Mouse (Mus musculus) heart, embryonic 15.5 days (tissue): ENCODE results near the gene Phf2. TPM values are rescaled to one million over a fixed set of nuclear protein-coding genes. Genes with fewer than 3 reads are reported as not detected.
A peak's percentile ranks its signal among the peaks of the same experiment; 100 is the strongest.

Source experiments
- ATAC-seq: fragments of 200-750 bp; cut with Nextera tagmentation; replicated peaks from 2 replicates; pipeline ENCODE4 v1.8.0; 2017; ENCODE audit warnings: low read depth, moderate TSS enrichment; ENCODE audit not compliant: insufficient number of reproducible peaks, insufficient read depth, low FRiP score
- H3K27ac ChIP-seq: fragments of 300-500 bp; sonication (generic); 2 replicates; pipeline ENCODE4 v1.5.1; 2015; ENCODE audit warnings: mild to moderate bottlenecking, inconsistent platforms
- H3K27me3 ChIP-seq: fragments of 300-500 bp; sonication (generic); 2 replicates; pipeline ENCODE4 v1.6.1; 2015; ENCODE audit warnings: inconsistent platforms
- H3K36me3 ChIP-seq: fragments of 300-500 bp; sonication (generic); 2 replicates; pipeline ENCODE4 v1.6.1; 2015; ENCODE audit warnings: mild to moderate bottlenecking, inconsistent platforms
- H3K4me1 ChIP-seq: fragments of 300-500 bp; sonication (generic); replicated peaks from 2 replicates; pipeline ENCODE4 v1.6.1; 2015; ENCODE audit warnings: inconsistent platforms
- H3K4me2 ChIP-seq: fragments of 300-500 bp; sonication (generic); 2 replicates; pipeline ENCODE4 v1.6.1; 2015; ENCODE audit warnings: inconsistent platforms, mild to moderate bottlenecking, moderate library complexity
- H3K4me3 ChIP-seq: fragments of 300-500 bp; sonication (generic); 2 replicates; pipeline ENCODE4 v1.5.1; 2015; ENCODE audit warnings: mild to moderate bottlenecking, inconsistent platforms
- H3K9ac ChIP-seq: fragments of 300-500 bp; sonication (generic); 2 replicates; pipeline ENCODE4 v1.6.1; 2015; ENCODE audit warnings: mild to moderate bottlenecking, inconsistent platforms
- H3K9me3 ChIP-seq: fragments of 300-500 bp; sonication (generic); replicated peaks from 2 replicates; pipeline ENCODE4 v1.6.1; 2016; ENCODE audit warnings: inconsistent platforms
- WGBS: fragments of 180-500 bp; shearing (Covaris S2); methylation state at CpG from one replicate; pipeline ENCODE4 v1.1.7; 2015; ENCODE audit warnings: mixed read lengths; 5-methylcytosine and 5-hydroxymethylcytosine counted together
- polyA plus RNA-seq: library from polyadenylated mRNA; unstranded; fragments of >200 nt; fragmentation: Nextera tagmentation; extraction: Ambion mirVana; gene quantifications from 2 replicates; pipeline ENCODE4 v1.2.1, GENCODE M21; 2015

The Phf2 gene
- polyA plus RNA-seq, 1 experiment from 2014 or later: 3.4 TPM

GRCm38 (mm10) chr13:48872726-48873125 lies 1.8 kb upstream of the Phf2 start:
- ATAC-seq: no peak
- Histone ChIP-seq H3K9me3 (no peaks in the 10 kb centered on the region), H3K36me3 (no peaks in the 10 kb centered on the region), H3K27me3 (no peaks in the 10 kb centered on the region), H3K4me3 (no peak overlapping the region), H3K27ac (no peak overlapping the region), H3K9ac (no peak overlapping the region), H3K4me1 (peaks cover 48% of the 10 kb centered on the region), H3K4me2 (no peak overlapping the region)
- 65% methylated on average over 5 of the region's 5 CpGs for whole genome bisulfite sequencing

GRCm38 (mm10) chr13:48871887-48872606 lies 1.1 kb upstream of the Phf2 start:
- Histone ChIP-seq H3K27ac (no peak overlapping the region), H3K4me1 (peaks cover 53% of the 10 kb centered on the region), H3K27me3 (no peaks in the 10 kb centered on the region), H3K36me3 (no peaks in the 10 kb centered on the region), H3K9ac (peak overlapping the region; percentile 98), H3K4me2 (peak overlapping the region; percentile 77), H3K9me3 (no peaks in the 10 kb centered on the region), H3K4me3 (peak overlapping the region; percentile 91)
- 69% methylated on average over 7 of the region's 7 CpGs for WGBS
- no peak for ATAC-seq

GRCm38 (mm10) chr13:48869950-48870770 lies 759 bp downstream of the Phf2 start:
- Histone ChIP-seq H3K27me3 (no peaks in the 10 kb centered on the region), H3K4me2 (peak overlapping the region; percentile 77), H3K9ac (peak overlapping the region; percentile 98), H3K4me3 (peak overlapping the region; percentile 91), H3K27ac (peak overlapping the region; percentile 84), H3K9me3 (no peaks in the 10 kb centered on the region), H3K36me3 (no peaks in the 10 kb centered on the region), H3K4me1 (peaks cover 58% of the 10 kb centered on the region)
- ATAC-seq: peak; percentile 24; the same call in 1 of the 2 replicates
- WGBS: under 1% methylated on average over 99 of the region's 102 CpGs

- Histone ChIP-seq H3K4me1 (peaks cover 58% of the 10 kb centered on the region), H3K4me3 (peak overlapping the region; percentile 91), H3K9me3 (no peaks in the 10 kb centered on the region), H3K27ac (peak overlapping the region; percentile 84), H3K27me3 (no peaks in the 10 kb centered on the region), H3K36me3 (no peaks in the 10 kb centered on the region), H3K9ac (peak overlapping the region; percentile 98), H3K4me2 (peak overlapping the region; percentile 77)
- ATAC-seq: no peak
- 13% methylated on average over 5 of the region's 5 CpGs for WGBS
Observed at GRCm38 (mm10) chr13:48869600-48869949, 1.3 kb downstream of the Phf2 start.

- Histone ChIP-seq H3K27ac (peak overlapping the region; percentile 84), H3K9me3 (no peaks in the 10 kb centered on the region), H3K4me1 (peaks cover 60% of the 10 kb centered on the region), H3K4me2 (peak overlapping the region; percentile 77), H3K9ac (peak overlapping the region; percentile 98), H3K4me3 (peak overlapping the region; percentile 91), H3K27me3 (no peaks in the 10 kb centered on the region), H3K36me3 (no peaks in the 10 kb centered on the region)
- 29% methylated on average over 5 of the region's 5 CpGs for WGBS
- ATAC-seq: no peak
Observed at GRCm38 (mm10) chr13:48869088-48869487, 1.8 kb downstream of the Phf2 start.

GRCm38 (mm10) chr13:48864673-48865356 lies 6.1 kb downstream of the Phf2 start:
- ATAC-seq: no peak
- H3K27me3 ChIP-seq: no peaks in the 10 kb centered on the region
- H3K4me2 ChIP-seq: no peak overlapping the region
- H3K9me3 ChIP-seq: no peaks in the 10 kb centered on the region
- H3K9ac ChIP-seq: no peak overlapping the region
- peaks cover 45% of the 10 kb centered on the region for H3K4me1 ChIP-seq
- H3K4me3 ChIP-seq: no peak overlapping the region
- H3K36me3 ChIP-seq: no peaks in the 10 kb centered on the region
- 64% methylated on average over 12 of the region's 12 CpGs for whole genome bisulfite sequencing
- no peak overlapping the region for H3K27ac ChIP-seq

- 63% methylated on average over 9 of the region's 9 CpGs for WGBS
- no peak overlapping the region for H3K9ac ChIP-seq
- H3K27me3 ChIP-seq: no peaks in the 10 kb centered on the region
- no peaks in the 10 kb centered on the region for H3K36me3 ChIP-seq
- H3K4me1 ChIP-seq: peaks cover 45% of the 10 kb centered on the region
- H3K4me3 ChIP-seq: no peak overlapping the region
- no peak for ATAC-seq
- peak overlapping the region; percentile 14; the same call in 1 of the 2 replicates for H3K27ac ChIP-seq
- no peaks in the 10 kb centered on the region for H3K9me3 ChIP-seq
- no peak overlapping the region for H3K4me2 ChIP-seq
Observed at GRCm38 (mm10) chr13:48863556-48863955, 7.4 kb downstream of the Phf2 start.

- H3K4me3 ChIP-seq: no peak overlapping the region
- H3K9me3 ChIP-seq: no peaks in the 10 kb centered on the region
- H3K27me3 ChIP-seq: no peaks in the 10 kb centered on the region
- H3K4me1 ChIP-seq: peaks cover 52% of the 10 kb centered on the region
- no peak overlapping the region for H3K27ac ChIP-seq
- no peaks in the 10 kb centered on the region for H3K36me3 ChIP-seq
- no peak overlapping the region for H3K4me2 ChIP-seq
- ATAC-seq: no peak
- 81% methylated on average over 1 of the region's 1 CpGs for WGBS
- H3K9ac ChIP-seq: no peak overlapping the region
Observed at GRCm38 (mm10) chr13:48861913-48862312, 9.0 kb downstream of the Phf2 start.

- Histone ChIP-seq H3K27me3 (no peaks in the 10 kb centered on the region), H3K4me2 (no peak overlapping the region), H3K27ac (peak overlapping the region; percentile 14; the same call in 1 of the 2 replicates), H3K9me3 (no peaks in the 10 kb centered on the region), H3K4me1 (peaks cover 55% of the 10 kb centered on the region), H3K4me3 (no peak overlapping the region), H3K9ac (no peak overlapping the region), H3K36me3 (no peaks in the 10 kb centered on the region)
- ATAC-seq: peak; percentile 20; the same call in 1 of the 2 replicates
- 60% methylated on average over 4 of the region's 4 CpGs for WGBS
Observed at GRCm38 (mm10) chr13:48858779-48859178, 12.1 kb downstream of the Phf2 start.

- peak overlapping the region; percentile 38; the same call in 1 of the 2 replicates for H3K9ac ChIP-seq
- ATAC-seq: no peak
- H3K9me3 ChIP-seq: no peaks in the 10 kb centered on the region
- 55% methylated on average over 6 of the region's 6 CpGs for WGBS
- H3K27me3 ChIP-seq: no peaks in the 10 kb centered on the region
- no peak overlapping the region for H3K4me3 ChIP-seq
- no peaks in the 10 kb centered on the region for H3K36me3 ChIP-seq
- H3K27ac ChIP-seq: peak overlapping the region; percentile 14
- no peak overlapping the region for H3K4me2 ChIP-seq
- peaks cover 54% of the 10 kb centered on the region for H3K4me1 ChIP-seq
Observed at GRCm38 (mm10) chr13:48858054-48858453, 12.9 kb downstream of the Phf2 start.
